Mouse (Mus musculus): ENCODE measurements around the gene Dctn3.

The Dctn3 gene

DNA sequence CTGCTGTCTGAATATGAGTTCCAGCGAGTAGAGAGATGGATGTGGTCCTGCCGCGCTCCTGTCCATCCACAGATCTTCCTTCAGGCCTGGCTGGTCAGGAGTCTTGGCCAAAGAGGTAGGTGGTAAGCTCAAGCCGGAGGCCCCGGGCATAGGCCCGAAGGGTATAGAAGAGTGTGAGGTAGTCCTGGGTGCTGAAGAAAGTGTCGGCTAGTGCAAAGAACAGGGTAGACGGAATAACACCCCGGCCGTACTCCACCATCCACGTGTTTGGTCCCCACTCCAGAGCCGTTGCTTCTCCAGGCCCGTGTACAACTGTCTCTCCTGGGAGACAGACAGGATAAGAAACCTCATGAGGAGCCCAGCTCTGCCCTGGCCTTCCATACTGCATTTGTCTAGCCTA, 16.3 kb upstream of the Dctn3 start:
- intact Hi-C loops (cut with DNase I): no loop called here

DNA sequence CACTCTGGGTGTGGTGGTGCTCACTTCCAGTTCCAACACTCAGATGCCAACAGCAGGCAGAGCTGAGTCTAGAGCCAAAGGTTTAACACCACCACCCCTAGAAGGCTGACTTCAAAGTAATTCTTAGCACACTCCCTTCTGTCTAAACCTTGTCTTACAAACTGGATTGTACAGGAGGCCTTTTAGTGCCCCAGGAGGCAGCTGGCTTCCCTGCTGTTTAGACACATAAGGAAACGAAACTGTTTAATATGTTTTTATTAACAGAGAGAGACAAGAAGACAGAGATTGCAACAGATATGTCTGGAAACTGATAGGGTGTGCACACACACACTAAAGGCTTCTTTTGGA, 15.3 kb upstream of the Dctn3 start:
- intact Hi-C loops (cut with DNase I): no loop called here

GRCm38 (mm10) chr4:41737602-41738255, 14.8 kb upstream of the Dctn3 start:
- intact Hi-C loops (cut with DNase I): loop anchor here (2.0 kb wide), 1 partner anchor 23 kb away; no protein-coding TSS in a partner anchor

- intact Hi-C loops (cut with DNase I): no loop called here
Observed at GRCm38 (mm10) chr4:41731052-41731765, 8.2 kb upstream of the Dctn3 start, which contains the start of gene Arid3c. Gene Arid3c, minus strand, starts transcription at chr4:41731142.

DNA sequence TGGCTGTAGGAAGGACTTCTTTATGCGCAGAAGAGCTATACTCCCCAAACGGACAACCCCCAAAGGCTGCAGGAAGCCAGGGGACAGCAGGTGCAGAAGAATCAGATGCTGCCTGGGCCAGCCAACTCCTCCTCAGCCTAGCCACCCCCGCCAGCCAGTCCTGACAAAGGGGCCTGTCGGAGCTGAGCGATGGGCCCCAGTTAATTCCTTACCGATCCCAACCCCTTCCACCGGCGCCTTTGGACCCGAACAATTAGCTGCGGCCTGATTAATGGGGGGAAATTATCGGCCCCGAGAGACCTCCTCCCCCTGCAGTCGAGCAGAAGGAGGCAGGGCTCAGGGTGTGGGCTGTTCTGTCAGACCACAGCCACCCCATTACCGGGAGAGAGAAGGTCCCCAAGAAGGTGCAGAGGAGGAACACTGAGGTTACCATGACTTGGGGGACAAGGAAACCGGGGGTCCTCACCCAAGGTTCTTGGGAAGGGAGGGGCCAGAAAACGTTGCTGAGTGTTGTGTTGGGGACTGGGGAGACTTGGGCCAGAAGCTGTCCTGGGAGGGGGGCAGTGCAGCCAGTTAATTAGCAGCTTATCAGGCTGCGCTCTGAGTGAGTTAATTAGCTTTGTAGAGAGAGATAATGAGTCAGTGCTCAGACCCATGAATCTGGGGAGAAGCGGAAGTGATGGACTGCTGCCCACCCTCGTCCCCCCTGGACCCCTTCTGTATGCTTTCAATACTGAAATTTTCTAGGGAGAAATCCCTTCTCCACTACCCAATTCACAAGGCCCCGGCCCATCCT, 4.1 kb upstream of the Dctn3 start:
- intact Hi-C loops (cut with DNase I): no loop called here

- intact Hi-C loops (cut with DNase I): no loop called here
Observed at GRCm38 (mm10) chr4:41716834-41717233, 6.1 kb downstream of the Dctn3 start.

DNA sequence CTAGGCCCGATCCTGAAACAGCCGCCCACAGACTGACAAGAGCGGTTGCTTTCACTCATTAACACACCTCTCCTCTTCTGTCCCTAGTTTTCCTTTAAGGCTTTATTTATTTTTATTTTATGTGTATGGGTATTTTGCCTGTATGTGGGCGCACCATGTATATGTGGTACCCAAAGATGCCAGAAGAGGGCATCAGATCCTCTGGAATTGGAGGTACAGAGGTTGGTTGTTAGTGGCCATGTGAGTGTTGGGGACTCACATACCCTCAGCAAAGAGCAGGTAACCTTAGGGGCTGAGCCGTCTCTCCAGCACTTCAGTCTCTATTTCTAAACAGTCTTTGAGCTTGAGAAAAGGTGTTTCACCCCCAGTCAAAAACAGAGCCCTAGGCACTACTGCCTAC, 7.4 kb downstream of the Dctn3 start:
- intact Hi-C loops (cut with DNase I): loop anchor here (2.0 kb wide), 1 partner anchor 21 kb away; no protein-coding TSS in a partner anchor

DNA sequence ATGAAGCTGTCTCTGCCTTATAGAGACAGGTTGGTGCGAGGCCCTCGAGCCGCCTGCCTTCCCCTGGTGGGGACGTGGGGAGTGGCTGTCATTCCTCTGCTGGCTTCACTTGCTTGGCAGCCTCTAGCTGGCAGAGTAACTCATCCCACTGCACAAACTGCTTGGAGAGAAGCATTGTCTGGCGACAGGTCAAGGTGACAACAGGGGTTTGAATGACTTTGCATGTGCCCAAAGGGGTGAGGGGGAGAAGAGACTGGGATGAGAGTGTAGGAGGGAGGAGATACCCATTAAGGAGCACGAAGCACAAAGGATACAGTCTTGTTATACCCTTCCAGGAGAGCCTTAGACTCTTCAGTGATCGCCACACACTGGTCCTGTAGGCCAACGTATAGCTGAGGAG, 7.9 kb downstream of the Dctn3 start:
- intact Hi-C loops (cut with DNase I): loop anchor here (2.0 kb wide), 1 partner anchor 22 kb away; no protein-coding TSS in a partner anchor

DNA sequence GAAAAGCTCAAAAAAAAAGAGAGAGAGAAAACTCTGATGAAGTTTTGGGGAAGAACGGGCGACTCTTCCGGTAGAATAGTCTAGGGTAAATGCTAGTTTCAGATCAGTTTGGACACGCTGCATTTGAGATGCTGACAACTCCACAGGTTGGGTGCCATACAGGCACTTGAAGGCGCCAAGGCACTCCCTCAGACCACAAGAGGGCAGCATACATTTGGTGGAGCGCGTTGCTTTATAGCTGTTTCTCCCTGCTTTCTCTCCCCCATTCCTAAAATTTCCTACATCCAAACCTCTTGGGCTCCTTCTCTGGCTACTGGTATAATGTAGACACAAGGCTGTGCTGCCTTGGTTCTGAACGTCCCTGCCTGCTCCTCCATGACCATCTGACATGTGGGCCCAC, 8.7 kb downstream of the Dctn3 start:
- intact Hi-C loops (cut with DNase I): loop anchor here (2.0 to 5.0 kb wide), 2 partner anchors 23 to 147 kb away; partner anchors contain the start of genes Dnaic1 and Fam219a

- intact Hi-C loops (cut with DNase I): loop anchor here (2.0 to 5.0 kb wide), 2 partner anchors 23 to 146 kb away; partner anchors contain the start of genes Dnaic1 and Fam219a
Observed at GRCm38 (mm10) chr4:41713197-41714067, 9.5 kb downstream of the Dctn3 start, which contains the start of gene Rpp25l. Gene Rpp25l, minus strand, starts transcription at chr4:41713534.

DNA sequence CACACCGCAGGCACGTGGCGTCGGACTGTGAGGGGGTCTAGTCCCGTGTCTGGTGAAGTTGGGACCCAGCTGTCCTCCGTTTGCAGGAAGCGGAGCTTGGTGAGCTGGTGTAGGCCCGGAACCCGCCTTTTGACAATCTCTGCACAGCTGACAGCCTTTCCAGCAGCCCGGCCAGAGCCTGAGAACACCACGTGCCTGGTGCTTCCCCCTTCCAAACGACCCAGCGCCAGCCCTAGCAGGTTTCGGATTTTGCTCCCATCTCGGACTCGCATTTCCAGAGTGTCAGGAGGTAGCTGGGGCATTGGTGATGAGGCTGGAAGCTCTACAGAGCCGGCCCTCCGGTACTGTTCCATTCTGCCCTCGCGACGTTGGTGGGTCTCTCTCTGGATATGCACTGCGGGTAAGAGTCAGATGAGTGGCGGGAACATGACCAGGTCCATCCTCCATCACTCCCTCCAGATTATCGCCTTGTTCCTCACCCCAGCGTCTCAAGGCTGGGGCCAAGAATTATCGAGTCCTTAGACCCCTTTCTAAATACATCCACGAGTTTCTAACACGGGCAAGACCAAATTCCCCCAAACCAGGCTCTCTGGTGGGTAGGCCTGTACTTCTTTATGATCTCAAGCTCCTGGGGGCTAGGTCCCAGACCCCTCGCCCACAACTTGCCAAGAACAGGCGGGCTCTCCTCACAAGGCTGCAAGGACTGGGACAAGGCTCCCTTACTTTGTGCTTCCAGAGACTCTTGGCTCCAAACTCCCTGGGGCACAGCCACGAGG, 10.4 kb downstream of the Dctn3 start:
- intact Hi-C loops (cut with DNase I): loop anchor here (5.0 kb wide), 1 partner anchor 145 kb away; the partner anchor contains the start of genes Dnaic1 and Fam219a

- intact Hi-C loops (cut with DNase I): loop anchor here (5.0 kb wide), 1 partner anchor 145 kb away; the partner anchor contains the start of genes Dnaic1 and Fam219a
Observed at GRCm38 (mm10) chr4:41711705-41712375, 11.1 kb downstream of the Dctn3 start.

GRCm38 (mm10) chr4:41710229-41710628, 12.7 kb downstream of the Dctn3 start:
- intact Hi-C loops (cut with DNase I): loop anchor here (5.0 kb wide), 1 partner anchor 143 kb away; the partner anchor contains the start of genes Dnaic1 and Fam219a

DNA sequence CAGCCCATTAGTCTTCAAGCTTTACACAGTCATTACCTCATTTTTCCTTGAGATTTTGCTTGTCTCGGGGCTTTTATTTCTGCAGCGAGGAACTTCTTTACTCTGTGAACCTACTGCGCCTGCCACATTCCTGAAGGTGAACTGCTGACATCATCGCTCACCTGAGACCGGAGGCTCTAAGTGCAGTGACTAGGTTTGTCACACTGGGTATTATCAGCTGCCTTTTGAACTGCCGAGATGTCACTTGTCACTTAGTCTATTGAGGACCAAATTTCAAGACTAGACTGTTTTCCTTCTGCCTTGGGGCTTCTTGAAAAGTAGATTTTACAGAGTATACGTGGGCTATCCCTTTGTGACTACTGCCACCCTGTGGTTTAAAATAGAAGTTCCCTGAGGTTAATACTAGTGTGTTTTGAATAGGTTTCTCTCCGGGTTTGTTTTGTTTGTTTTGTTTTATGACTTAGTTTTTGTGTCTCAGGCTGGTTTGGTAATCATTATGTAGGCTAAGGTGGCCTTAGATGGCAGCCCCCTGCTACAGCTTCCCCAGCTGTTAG, 14.7 kb downstream of the Dctn3 start:
- intact Hi-C loops (cut with DNase I): loop anchor here (2.0 to 5.0 kb wide), 3 partner anchors 56 to 239 kb away; no protein-coding TSS in a partner anchor

- intact Hi-C loops (cut with DNase I): loop anchor here (2.0 to 5.0 kb wide), 3 partner anchors 55 to 154 kb away; no protein-coding TSS in a partner anchor
Observed at GRCm38 (mm10) chr4:41707011-41707535, 15.9 kb downstream of the Dctn3 start.

GRCm38 (mm10) chr4:41705922-41706754, 16.8 kb downstream of the Dctn3 start:
- intact Hi-C loops (cut with DNase I): loop anchor here (2.0 to 5.0 kb wide), 3 partner anchors 54 to 153 kb away; no protein-coding TSS in a partner anchor

- intact Hi-C loops (cut with DNase I): loop anchor here (5.0 kb wide), 2 partner anchors 52 to 92 kb away; no protein-coding TSS in a partner anchor
Observed at GRCm38 (mm10) chr4:41704651-41705050, 18.3 kb downstream of the Dctn3 start.
